Mouse (Mus musculus) bone marrow macrophage, adult 2 months (primary cell): ENCODE measurements around the gene Nsun2. TPM values are rescaled to one million over a fixed set of nuclear protein-coding genes. Genes with fewer than 3 reads are reported as not detected.
"Not testable (repeated sequence)": the region's sequence is repeated elsewhere in the genome, so short reads cannot be mapped to it uniquely, and the experiment has no call there.

ENCODE experiments used
- H3K27ac ChIP-seq: 2 replicates; pipeline ENCODE4 v1.5.1; 2012; ENCODE audit warnings: low read depth, low read length; ENCODE audit not compliant: insufficient read depth
- H3K4me1 ChIP-seq: 2 replicates; pipeline ENCODE4 v1.6.1; 2012; ENCODE audit warnings: low read length; ENCODE audit not compliant: control insufficient read depth, insufficient read depth
- H3K4me3 ChIP-seq: 2 replicates; pipeline ENCODE4 v1.5.1; 2012; ENCODE audit warnings: mild to moderate bottlenecking, low read length, moderate library complexity; ENCODE audit not compliant: insufficient read depth
- CTCF ChIP-seq: IDR thresholded peaks from 2 replicates; pipeline ENCODE4 v1.5.1; 2012; ENCODE audit warnings: low read depth, mild to moderate bottlenecking, low read length, moderate library complexity
- POLR2A ChIP-seq: IDR thresholded peaks from 2 replicates; pipeline ENCODE4 v1.6.1; 2012; ENCODE audit warnings: mild to moderate bottlenecking, low read depth, low read length, borderline replicate concordance
- polyA plus RNA-seq: library from polyadenylated mRNA; stranded (reverse); fragments of >200 nt; gene quantifications from 2 replicates; pipeline ENCODE4 v1.2.4, GENCODE M21; 2012; ENCODE audit not compliant: missing spikeins, insufficient read depth, insufficient read length

Nsun2 gene
- polyA plus RNA-seq, 1 experiment, result 33.6 TPM

GRCm38 (mm10) chr13:69562654-69563574 is 29.4 kb downstream of the Nsun2 start:
- no peaks in the 10 kb centered on the region for H3K4me1 ChIP-seq
- TF ChIP-seq CTCF, result no peak
- TF ChIP-seq POLR2A, result no peak
- no peak overlapping the region for H3K4me3 ChIP-seq
- no peak overlapping the region for H3K27ac ChIP-seq

GRCm38 (mm10) chr13:69563905-69564304 is 30.4 kb downstream of the Nsun2 start:
- TF ChIP-seq POLR2A (no peak), CTCF (no peak)
- no peak overlapping the region for H3K4me3 ChIP-seq
- H3K4me1 ChIP-seq, result no peaks in the 10 kb centered on the region
- H3K27ac ChIP-seq, result no peak overlapping the region

- Histone ChIP-seq H3K4me1 (no peaks in the 10 kb centered on the region), H3K4me3 (no peak overlapping the region), H3K27ac (no peak overlapping the region)
- no peak for TF ChIP-seq CTCF
- no peak for TF ChIP-seq POLR2A
Measured at GRCm38 (mm10) chr13:69564573-69564972, 31.0 kb downstream of the Nsun2 start.

- H3K4me1 ChIP-seq, H3K4me3 ChIP-seq, H3K27ac ChIP-seq: not testable (repeated sequence)
Measured at GRCm38 (mm10) chr13:69565401-69565800, 31.9 kb downstream of the Nsun2 start.

DNA sequence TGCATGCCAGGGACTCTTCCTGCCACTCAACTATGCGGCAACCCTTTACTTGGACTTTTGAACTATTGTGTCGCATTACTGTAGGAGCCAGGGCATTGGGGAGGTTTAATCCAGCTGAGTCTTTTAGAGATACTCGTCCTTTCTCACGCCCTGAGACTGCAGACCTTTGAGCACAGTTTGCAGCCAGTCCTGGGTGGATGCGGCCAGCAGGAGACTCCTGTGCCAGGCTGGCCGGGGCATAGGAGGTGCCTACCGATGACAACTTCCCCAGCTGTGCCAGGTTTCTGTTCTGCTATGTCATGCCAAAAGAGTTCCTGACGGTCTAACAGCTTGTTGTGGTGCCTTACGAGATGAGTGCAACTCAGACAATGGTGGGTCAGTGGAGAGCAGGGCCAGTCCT is 35.7 kb downstream of the Nsun2 start:
- H3K4me1 ChIP-seq, result no peaks in the 10 kb centered on the region
- H3K27ac ChIP-seq, result no peak overlapping the region
- H3K4me3 ChIP-seq, result no peak overlapping the region
- no peak for TF ChIP-seq POLR2A
- no peak for TF ChIP-seq CTCF

- no peaks in the 10 kb centered on the region for H3K4me1 ChIP-seq
- TF ChIP-seq CTCF, result no peak
- TF ChIP-seq POLR2A, result no peak
- H3K27ac ChIP-seq, result no peak overlapping the region
- no peak overlapping the region for H3K4me3 ChIP-seq
Measured at GRCm38 (mm10) chr13:69572594-69572993, 39.0 kb downstream of the Nsun2 start.

DNA sequence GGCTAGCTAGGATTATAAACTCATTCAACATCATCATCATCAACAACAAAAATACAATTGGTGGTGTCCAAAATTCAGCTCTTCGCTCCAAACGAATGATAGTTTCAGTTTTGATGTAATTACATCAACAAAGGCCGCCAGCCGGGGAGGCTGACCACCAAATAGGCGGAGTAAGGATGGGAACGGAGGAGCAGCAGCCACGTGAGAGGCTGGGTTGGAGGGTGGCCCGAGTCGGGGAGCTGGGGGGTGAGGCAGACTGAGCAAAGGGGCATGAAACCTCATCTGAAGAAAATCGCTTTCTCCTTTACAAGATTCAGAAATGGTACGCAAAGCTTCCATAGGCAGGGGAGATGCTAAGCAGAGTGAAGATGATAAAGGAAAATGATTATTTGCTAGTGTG is 43.1 kb downstream of the Nsun2 start:
- TF ChIP-seq CTCF (no peak), POLR2A (no peak)
- no peak overlapping the region for H3K4me3 ChIP-seq
- H3K4me1 ChIP-seq, result no peaks in the 10 kb centered on the region
- no peak overlapping the region for H3K27ac ChIP-seq

DNA sequence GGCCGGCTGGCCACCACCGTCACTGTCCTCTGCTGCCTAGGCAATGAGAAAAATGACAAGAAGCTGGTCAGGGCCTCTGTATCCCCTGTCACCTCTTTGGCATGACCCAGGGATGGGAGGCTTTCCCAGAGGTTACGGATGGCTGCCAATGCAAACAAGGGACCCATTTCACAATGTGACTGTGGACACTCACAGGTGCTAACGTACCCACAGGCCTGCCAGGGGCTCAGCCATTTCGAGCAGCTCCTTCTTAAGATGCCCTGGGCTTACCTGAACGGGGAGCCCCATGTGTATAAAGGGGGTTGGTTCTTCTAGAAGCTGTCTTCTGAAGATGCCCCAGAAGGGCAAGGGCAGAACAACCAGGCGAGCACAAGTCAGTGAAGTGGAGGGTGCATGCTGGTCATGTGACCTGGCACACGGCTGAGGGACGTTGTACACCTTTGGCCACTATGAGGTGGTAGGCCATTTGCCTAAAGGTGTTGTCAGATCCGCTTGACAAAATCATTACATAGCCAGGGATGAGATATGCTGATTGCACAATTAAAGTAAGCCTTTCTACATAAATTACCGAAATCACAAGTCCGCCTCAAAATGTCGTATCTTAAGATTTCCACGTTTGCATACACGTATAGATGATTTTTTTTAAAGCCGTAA is 43.8 kb downstream of the Nsun2 start:
- Histone ChIP-seq H3K4me3 (no peak overlapping the region), H3K4me1 (no peaks in the 10 kb centered on the region), H3K27ac (no peak overlapping the region)
- no peak for TF ChIP-seq POLR2A
- TF ChIP-seq CTCF, result no peak

GRCm38 (mm10) chr13:69582411-69582810 is 48.9 kb downstream of the Nsun2 start:
- H3K4me3 ChIP-seq, result no peak overlapping the region
- H3K4me1 ChIP-seq, result 0 out of 2 replicates have a peak, but pooled peaks cover 2% of the 10 kb centered on the region
- no peak overlapping the region for H3K27ac ChIP-seq
- TF ChIP-seq POLR2A, result no peak
- TF ChIP-seq CTCF, result no peak

- TF ChIP-seq POLR2A (no peak), CTCF (no peak)
- Histone ChIP-seq H3K4me3 (no peak overlapping the region), H3K27ac (no peak overlapping the region), H3K4me1 (0 out of 2 replicates have a peak, but pooled peaks cover 2% of the 10 kb centered on the region)
Measured at GRCm38 (mm10) chr13:69583591-69583990, 50.0 kb downstream of the Nsun2 start.

DNA sequence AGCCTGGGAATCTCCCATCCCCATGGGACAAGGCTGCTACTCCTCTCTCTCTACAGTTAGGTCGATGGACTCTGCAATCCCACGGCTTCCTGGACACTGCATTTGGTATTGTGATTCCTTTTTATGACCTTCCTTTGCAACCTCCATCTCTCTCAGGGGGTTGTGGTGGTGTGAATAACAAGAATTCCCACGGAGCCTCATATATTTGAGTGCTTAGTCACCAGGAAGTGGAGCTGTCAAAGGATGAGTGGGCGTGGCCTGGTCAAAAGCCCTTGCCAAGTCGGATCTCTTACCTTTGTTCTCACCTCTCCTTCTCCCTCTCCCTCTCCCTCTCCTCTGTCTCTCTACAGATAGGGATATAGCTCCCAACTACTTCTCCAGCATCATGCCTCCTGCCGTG is 52.3 kb downstream of the Nsun2 start:
- no peak overlapping the region for H3K4me3 ChIP-seq
- H3K27ac ChIP-seq, result no peak overlapping the region
- TF ChIP-seq POLR2A, result no peak
- no peak for TF ChIP-seq CTCF
- 0 out of 2 replicates have a peak, but pooled peaks cover 2% of the 10 kb centered on the region for H3K4me1 ChIP-seq
